27 mouse cellular contexts compared by ENCODE assay signal in genomic region chr16:16918441-16919117, GRCm38 (mm10). TPM values are rescaled to one million over a fixed set of nuclear protein-coding genes. Genes with fewer than 3 reads are reported as not detected.
DNase-seq lines count a peak whose midpoint lies in the region; ATAC-seq lines count a peak whose summit lies in the region.
"Had no signal": no experiment of that assay in that cellular context is flagged by ENCODE, and none has a peak within 500 bp of the region (broad histone marks: within the 10 kb centered on the region; RNA-seq: fewer than 3 reads in every experiment).

No protein-coding gene starts in this region.

- H3K4me2 ChIP-seq in heart, embryonic 11.5 days = no peak overlapping the region
- H3K4me2 ChIP-seq: forebrain, embryonic 12.5 days; midbrain, embryonic 13.5 days; neural tube, embryonic 13.5 days had no signal

- H3K4me3 ChIP-seq in heart, embryonic 11.5 days (ENCODE audit: low read depth, low read length) = no peak overlapping the region
- H3K4me3 ChIP-seq: embryonic facial prominence, embryonic 10.5 days; forebrain, embryonic 12.5 days; hindbrain, embryonic 10.5 days; limb, embryonic 10.5 days; midbrain, embryonic 13.5 days; neural tube, embryonic 13.5 days had no signal

- peaks cover 29% of the 10 kb centered on the region for H3K36me3 ChIP-seq in heart, embryonic 11.5 days (ENCODE audit: control insufficient read depth, insufficient read depth, low read length)

- H3K27me3 ChIP-seq in heart, embryonic 11.5 days (ENCODE audit: control insufficient read depth, insufficient read depth, low read length) = no peaks in the 10 kb centered on the region
- H3K27me3 ChIP-seq: forebrain, embryonic 12.5 days; midbrain, embryonic 13.5 days; neural tube, embryonic 13.5 days had no signal

- intact Hi-C loops in left cerebral cortex, postnatal 25 days (cut with DNase I) = no loop called here
- intact Hi-C loops in left cerebral cortex, postnatal 4 days (cut with DNase I) = loop anchor here (10.0 kb wide), 1 partner anchor 126 kb away; no protein-coding TSS in a partner anchor

- no peak overlapping the region for H3K27ac ChIP-seq in heart, embryonic 11.5 days (ENCODE audit: low read depth, low read length)
- H3K27ac ChIP-seq: embryonic facial prominence, embryonic 10.5 days; forebrain, embryonic 12.5 days; hindbrain, embryonic 10.5 days; hindbrain, postnatal 0 days; limb, embryonic 10.5 days; midbrain, embryonic 13.5 days; neural tube, embryonic 13.5 days had no signal

- no peaks in the 10 kb centered on the region for H3K9me3 ChIP-seq in heart, embryonic 11.5 days (replicated peaks; ENCODE audit: control insufficient read depth, low read length)
- H3K9me3 ChIP-seq: embryonic facial prominence, embryonic 10.5 days; forebrain, embryonic 12.5 days; hindbrain, embryonic 10.5 days; limb, embryonic 10.5 days; midbrain, embryonic 13.5 days; neural tube, embryonic 13.5 days had no signal

- WGBS in heart, embryonic 11.5 days (ENCODE audit: insufficient replicate concordance) = 87% methylated on average over 7 of the region's 7 CpGs

- H3K4me1 ChIP-seq in heart, embryonic 11.5 days (ENCODE audit: control insufficient read depth, insufficient read depth, low read length) = no peaks in the 10 kb centered on the region
- H3K4me1 ChIP-seq: embryonic facial prominence, embryonic 10.5 days; forebrain, embryonic 12.5 days; hindbrain, embryonic 10.5 days; limb, embryonic 10.5 days; midbrain, embryonic 13.5 days; neural tube, embryonic 13.5 days had no signal

- peak; percentile 82 for DNase-seq in heart, adult 11 months
- DNase-seq in left cerebral cortex, postnatal 25 days (ENCODE audit: low spot score in 2 of 2) = peak; percentile 34 to 84
- no peak for DNase-seq in left cerebral cortex, postnatal 4 days
- DNase-seq in adrenal gland, postnatal 10 days = peak; percentile 51
- no peak for DNase-seq in retina, postnatal 1 day
- DNase-seq: cerebellum, adult 2 months; gastrocnemius, postnatal 25 days; liver, postnatal 0 days; lung, postnatal 10 days; spleen, adult 18-20 months; thymus, adult 2 months had no signal

- no peak overlapping the region for H3K9ac ChIP-seq in heart, embryonic 11.5 days (ENCODE audit: low read depth, low read length)
- H3K9ac ChIP-seq: forebrain, embryonic 12.5 days; liver, postnatal 0 days; midbrain, embryonic 13.5 days; neural tube, embryonic 13.5 days had no signal

- ATAC-seq in heart, embryonic 11.5 days (replicated peaks; ENCODE audit: insufficient number of reproducible peaks, low FRiP score, low TSS enrichment) = no peak
- ATAC-seq in granulocyte monocyte progenitor cell, adult 5-6 weeks (replicated peaks; ENCODE audit: poor library complexity, severe bottlenecking) = peak; percentile 54
- ATAC-seq: hindbrain, postnatal 0 days; intestine, postnatal 0 days; liver, postnatal 0 days; midbrain, embryonic 13.5 days had no signal

RNA-seq across cellular contexts. Expression of gene Ppm1f, which starts 22.3 kb away (rescaled TPM):
- polyA plus RNA-seq in heart, embryonic 11.5 days (2014; fragmentation: Nextera tagmentation; extraction: Ambion mirVana) = 14.6 and 25.5 TPM in 2 replicates
- 10 to 100 TPM; 44.8 to 50.9 TPM for total RNA-seq in left cerebral cortex, postnatal 25 days (2021)
- 10 to 100 TPM; 23.8 to 25.8 TPM for total RNA-seq in left cerebral cortex, postnatal 4 days (2021)
- 10 to 100 TPM; 39.3 to 40.3 TPM for total RNA-seq in adrenal gland, postnatal 10 days (2021)
- 37.5 and 40.1 TPM in 2 replicates for total RNA-seq in granulocyte monocyte progenitor cell, adult 5-6 weeks (2014; fragmentation: Nextera tagmentation)
- total RNA-seq in granulocyte monocyte progenitor cell, adult 5-6 weeks (2017) = 50.9 and 52.1 TPM in 2 replicates

RNA-seq across cellular contexts. Expression of gene Vpreb1, which starts 47.9 kb away (rescaled TPM):
- polyA plus RNA-seq in heart, embryonic 11.5 days (2014; fragmentation: Nextera tagmentation; extraction: Ambion mirVana) = 1.4 and 1.6 TPM in 2 replicates
- not detected for total RNA-seq in left cerebral cortex, postnatal 25 days (2021)
- total RNA-seq in left cerebral cortex, postnatal 4 days (2021) = under 1 TPM in 1 of 2 experiments, not detected in 1; 0.52 TPM
- total RNA-seq in adrenal gland, postnatal 10 days (2021) = 1 to 10 TPM in 1 of 2 experiments, under 1 TPM in 1; 0.55 to 1.2 TPM
- not detected in 2 replicates for total RNA-seq in granulocyte monocyte progenitor cell, adult 5-6 weeks (2014; fragmentation: Nextera tagmentation)
- total RNA-seq in granulocyte monocyte progenitor cell, adult 5-6 weeks (2017) = 3.4 TPM in 1 of 2 replicates, not detected in the other
- total RNA-seq: gastrocnemius, postnatal 25 days; hindbrain, postnatal 0 days; liver, adult 2 months; megakaryocyte, adult 5-6 weeks had no signal
- polyA plus RNA-seq: cerebellum, adult 2 months had no signal

RNA-seq across cellular contexts. Expression of gene Top3b, which starts 48.0 kb away (rescaled TPM):
- 36.7 and 45.0 TPM in 2 replicates for polyA plus RNA-seq in heart, embryonic 11.5 days (2014; fragmentation: Nextera tagmentation; extraction: Ambion mirVana)
- 10 to 100 TPM; 53.6 to 65.1 TPM for total RNA-seq in left cerebral cortex, postnatal 25 days (2021)
- 10 to 100 TPM; 57.1 to 78.2 TPM for total RNA-seq in left cerebral cortex, postnatal 4 days (2021)
- 10 to 100 TPM; 58.1 to 69.8 TPM for total RNA-seq in adrenal gland, postnatal 10 days (2021)
- total RNA-seq in granulocyte monocyte progenitor cell, adult 5-6 weeks (2014; fragmentation: Nextera tagmentation) = 128 and 150 TPM in 2 replicates
- 121 and 148 TPM in 2 replicates for total RNA-seq in granulocyte monocyte progenitor cell, adult 5-6 weeks (2017)

RNA-seq across cellular contexts. Expression of gene Igll1, which starts 54.8 kb away (rescaled TPM):
- polyA plus RNA-seq in heart, embryonic 11.5 days (2014; fragmentation: Nextera tagmentation; extraction: Ambion mirVana) = not detected in 2 replicates
- not detected for total RNA-seq in left cerebral cortex, postnatal 25 days (2021)
- total RNA-seq in left cerebral cortex, postnatal 4 days (2021) = not detected
- 1 to 10 TPM in 1 of 2 experiments, under 1 TPM in 1; 0.61 to 1.3 TPM for total RNA-seq in adrenal gland, postnatal 10 days (2021)
- total RNA-seq in granulocyte monocyte progenitor cell, adult 5-6 weeks (2014; fragmentation: Nextera tagmentation) = 1.9 and 3.4 TPM in 2 replicates
- 0.56 and 1.2 TPM in 2 replicates for total RNA-seq in granulocyte monocyte progenitor cell, adult 5-6 weeks (2017)
- total RNA-seq: adrenal gland, adult 18-20 months; gastrocnemius, postnatal 25 days; hindbrain, postnatal 0 days; liver, adult 2 months had no signal
- polyA plus RNA-seq: cerebellum, adult 2 months; embryonic facial prominence, embryonic 10.5 days; heart, postnatal 0 days; hindbrain, postnatal 0 days; intestine, postnatal 0 days; large intestine, adult 2 months; limb, embryonic 10.5 days; liver, adult 2 months; neural tube, embryonic 13.5 days; urinary bladder, adult 2 months had no signal

Comparison
In these comparisons a context has a peak if more than half of its experiments do, and no peak if none do; other contexts are left out.
1. DNase-seq: peak in heart, adult 11 months (single experiment), left cerebral cortex, postnatal 25 days (2 of 2) and adrenal gland, postnatal 10 days (single experiment); none in left cerebral cortex, postnatal 4 days (single experiment) and retina, postnatal 1 day (single experiment).